Mouse (Mus musculus): ENCODE data around the gene Ubb. TPM values are rescaled to one million over a fixed set of nuclear protein-coding genes. Genes with fewer than 3 reads are reported as not detected.

Ubb gene
- polyA plus RNA-seq, 1 experiment from 2014 or later = 2,677 TPM

Other genes with a start within 250 kb of the Ubb start
- gene Pigl, start 92.7 kb upstream of the Ubb start, polyA plus RNA-seq (2014; fragmentation: Nextera tagmentation; extraction: Ambion mirVana) = 14.0 and 15.1 TPM in 2 replicates
- 128 and 149 TPM in 2 replicates for gene Ncor1, start 92.6 kb upstream of the Ubb start, polyA plus RNA-seq (2014; fragmentation: Nextera tagmentation; extraction: Ambion mirVana)
- 13.6 and 15.1 TPM in 2 replicates for gene Cenpv, start 11.9 kb upstream of the Ubb start, polyA plus RNA-seq (2014; fragmentation: Nextera tagmentation; extraction: Ambion mirVana)
- 4.1 and 4.4 TPM in 2 replicates for gene Trpv2, start 23.3 kb downstream of the Ubb start, polyA plus RNA-seq (2014; fragmentation: Nextera tagmentation; extraction: Ambion mirVana)
- 14.3 and 16.2 TPM in 2 replicates for gene Lrrc75a, start 97.4 kb downstream of the Ubb start, polyA plus RNA-seq (2014; fragmentation: Nextera tagmentation; extraction: Ambion mirVana)
- gene Mmgt2, start 97.5 kb downstream of the Ubb start, polyA plus RNA-seq (2014; fragmentation: Nextera tagmentation; extraction: Ambion mirVana) = 45.0 and 47.6 TPM in 2 replicates
- 5.3 and 6.0 TPM in 2 replicates for gene Zfp287, start 180.7 kb downstream of the Ubb start, polyA plus RNA-seq (2014; fragmentation: Nextera tagmentation; extraction: Ambion mirVana)
- gene Gm10428, start 201.9 kb downstream of the Ubb start, polyA plus RNA-seq (2014; fragmentation: Nextera tagmentation; extraction: Ambion mirVana) = not detected in 2 replicates
- 11.3 and 12.9 TPM in 2 replicates for gene Zfp286, start 238.3 kb downstream of the Ubb start, polyA plus RNA-seq (2014; fragmentation: Nextera tagmentation; extraction: Ambion mirVana)

Data from heart, embryonic 11.5 days (tissue).